Mouse (Mus musculus) midbrain, embryonic 13.5 days (tissue): ENCODE results near the gene Sdk1. TPM values are rescaled to one million over a fixed set of nuclear protein-coding genes. Genes with fewer than 3 reads are reported as not detected.

ENCODE experiments used
- ATAC-seq: fragments of 200-750 bp; cut with Nextera tagmentation; 2 replicates; pipeline ENCODE4 v1.8.0; 2017; ENCODE audit warnings: mild to moderate bottlenecking, moderate TSS enrichment, moderate library complexity
- H3K27ac ChIP-seq: fragments of 300-500 bp; sonication (generic); 2 replicates; pipeline ENCODE4 v1.5.1; 2015; ENCODE audit warnings: inconsistent platforms, mild to moderate bottlenecking, moderate library complexity
- H3K27me3 ChIP-seq: fragments of 300-500 bp; sonication (generic); 2 replicates; pipeline ENCODE4 v1.6.1; 2015; ENCODE audit warnings: mild to moderate bottlenecking, inconsistent platforms
- H3K36me3 ChIP-seq: fragments of 300-500 bp; sonication (generic); 2 replicates; pipeline ENCODE4 v1.6.1; 2015; ENCODE audit warnings: mild to moderate bottlenecking, inconsistent platforms
- H3K4me1 ChIP-seq: fragments of 300-500 bp; sonication (generic); replicated peaks from 2 replicates; pipeline ENCODE4 v1.6.1; 2015; ENCODE audit warnings: inconsistent platforms
- H3K4me2 ChIP-seq: fragments of 300-500 bp; sonication (generic); replicated peaks from 2 replicates; pipeline ENCODE4 v1.6.1; 2015; ENCODE audit warnings: moderate library complexity, mild to moderate bottlenecking, inconsistent platforms
- H3K4me3 ChIP-seq: fragments of 300-500 bp; sonication (generic); replicated peaks from 2 replicates; pipeline ENCODE4 v1.5.1; 2015; ENCODE audit warnings: mild to moderate bottlenecking, inconsistent platforms
- H3K9ac ChIP-seq: fragments of 300-500 bp; sonication (generic); replicated peaks from 2 replicates; pipeline ENCODE4 v1.6.1; 2015; ENCODE audit warnings: mild to moderate bottlenecking, inconsistent platforms
- H3K9me3 ChIP-seq: fragments of 300-500 bp; sonication (generic); 2 replicates; pipeline ENCODE4 v1.6.1; 2016; ENCODE audit warnings: mild to moderate bottlenecking, inconsistent platforms
- WGBS: fragments of 180-500 bp; shearing (Covaris S2); methylation state at CpG from one replicate; pipeline ENCODE4 v1.1.7; 2015; 5-methylcytosine and 5-hydroxymethylcytosine counted together
- polyA plus RNA-seq: library from polyadenylated mRNA; unstranded; fragments of >200 nt; fragmentation: Nextera tagmentation; extraction: Ambion mirVana; gene quantifications from 2 replicates; pipeline ENCODE4 v1.2.1, GENCODE M21; 2015

The Sdk1 gene
- polyA plus RNA-seq, 1 experiment from 2014 or later, result 2.0 TPM

GRCm38 (mm10) chr5:142127779-142128178, 886.5 kb downstream of the Sdk1 start:
- 79% methylated on average over 4 of the region's 4 CpGs for WGBS
- Histone ChIP-seq H3K4me3 (no peak overlapping the region), H3K27me3 (0 out of 2 replicates have a peak, but pooled peaks cover 4% of the 10 kb centered on the region), H3K36me3 (no peaks in the 10 kb centered on the region), H3K27ac (no peak overlapping the region), H3K4me2 (no peak overlapping the region), H3K4me1 (no peaks in the 10 kb centered on the region; the same call in 1 of the 2 replicates), H3K9ac (no peak overlapping the region), H3K9me3 (peaks cover 6% of the 10 kb centered on the region; the same call in 1 of the 2 replicates)
- ATAC-seq, result no peak

- no peaks in the 10 kb centered on the region; the same call in 1 of the 2 replicates for H3K4me1 ChIP-seq
- no peak overlapping the region for H3K4me2 ChIP-seq
- H3K27ac ChIP-seq, result no peak overlapping the region
- H3K4me3 ChIP-seq, result no peak overlapping the region
- no peak overlapping the region for H3K9ac ChIP-seq
- no peaks in the 10 kb centered on the region for H3K36me3 ChIP-seq
- peaks cover 6% of the 10 kb centered on the region; the same call in 1 of the 2 replicates for H3K9me3 ChIP-seq
- ATAC-seq, result no peak
- 0 out of 2 replicates have a peak, but pooled peaks cover 4% of the 10 kb centered on the region for H3K27me3 ChIP-seq
- WGBS, result 56% methylated on average over 5 of the region's 5 CpGs
Observed at GRCm38 (mm10) chr5:142128181-142128611, 886.9 kb downstream of the Sdk1 start.

DNA sequence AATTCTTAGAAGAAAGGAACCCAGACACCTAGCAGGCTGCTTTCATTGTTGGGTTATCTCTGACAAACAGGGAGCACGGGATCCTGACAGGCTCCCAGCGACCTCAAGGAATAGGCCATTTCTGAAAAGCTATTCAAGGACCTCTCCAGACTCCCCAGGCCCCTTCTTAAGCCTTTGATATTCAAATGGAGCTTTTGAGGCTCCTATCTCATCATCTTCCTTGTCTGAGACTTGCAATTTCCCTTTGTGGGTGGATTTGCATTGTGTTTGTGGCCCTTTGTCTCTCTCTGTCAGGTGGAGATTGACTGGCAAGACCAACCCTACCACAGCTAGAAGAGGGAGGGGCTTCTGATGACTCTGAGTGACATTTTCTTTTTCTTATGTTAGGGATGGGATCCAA, 888.7 kb downstream of the Sdk1 start:
- peak; percentile 34; the same call in 1 of the 2 replicates for ATAC-seq
- Histone ChIP-seq H3K4me1 (peaks cover 9% of the 10 kb centered on the region), H3K36me3 (no peaks in the 10 kb centered on the region), H3K4me3 (no peak overlapping the region), H3K9me3 (no peaks in the 10 kb centered on the region), H3K9ac (no peak overlapping the region), H3K4me2 (no peak overlapping the region), H3K27me3 (0 out of 2 replicates have a peak, but pooled peaks cover 4% of the 10 kb centered on the region), H3K27ac (no peak overlapping the region)
- WGBS, result 2% methylated on average over 2 of the region's 2 CpGs

DNA sequence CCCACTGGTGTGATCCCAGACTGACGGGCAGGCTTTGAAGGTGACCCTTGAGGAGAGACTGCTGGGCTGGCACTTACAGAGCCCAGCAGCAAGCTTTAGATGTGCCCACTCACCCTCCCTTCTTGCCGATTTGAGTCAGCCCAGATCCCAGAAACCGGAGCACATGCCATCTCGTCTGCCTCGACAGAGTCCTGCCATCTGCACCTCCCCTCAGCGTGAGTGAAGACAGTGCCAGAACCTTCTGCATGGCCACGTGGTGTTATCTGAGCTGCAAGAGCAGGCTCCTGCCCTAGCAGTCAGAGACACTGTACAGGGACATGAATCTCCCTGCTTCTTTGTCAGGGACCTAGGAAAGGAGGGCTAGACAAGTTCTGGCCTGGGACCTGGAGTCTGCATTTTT, 898.7 kb downstream of the Sdk1 start:
- Histone ChIP-seq H3K4me1 (peaks cover 5% of the 10 kb centered on the region), H3K4me3 (no peak overlapping the region), H3K27ac (no peak overlapping the region), H3K27me3 (no peaks in the 10 kb centered on the region), H3K9me3 (no peaks in the 10 kb centered on the region), H3K9ac (no peak overlapping the region), H3K4me2 (no peak overlapping the region), H3K36me3 (no peaks in the 10 kb centered on the region)
- 77% methylated on average over 7 of the region's 7 CpGs for WGBS
- ATAC-seq, result no peak

DNA sequence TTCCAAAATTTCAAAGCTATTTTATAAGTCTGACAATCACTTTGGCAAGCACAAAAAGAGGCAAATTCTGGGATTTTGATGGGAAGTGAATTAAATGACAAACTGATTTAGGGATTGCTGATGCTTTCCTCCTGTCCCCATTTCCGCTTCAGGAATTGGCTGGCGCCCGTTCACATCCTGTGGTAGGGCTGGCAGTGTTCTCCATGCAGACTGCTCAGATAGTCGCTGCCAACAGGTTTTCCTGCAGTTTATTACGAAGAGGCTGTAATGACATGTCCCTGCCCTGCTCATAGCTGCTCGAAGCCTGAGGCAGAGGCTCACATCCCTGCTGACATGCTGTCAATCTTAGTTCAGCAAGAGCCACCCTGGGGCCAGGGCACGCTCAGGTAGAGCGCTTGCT, 908.3 kb downstream of the Sdk1 start:
- Histone ChIP-seq H3K9me3 (peaks cover 8% of the 10 kb centered on the region; the same call in 1 of the 2 replicates), H3K9ac (no peak overlapping the region), H3K4me1 (no peaks in the 10 kb centered on the region), H3K27me3 (no peaks in the 10 kb centered on the region), H3K4me3 (no peak overlapping the region), H3K36me3 (peaks cover 8% of the 10 kb centered on the region; the same call in 1 of the 2 replicates), H3K4me2 (no peak overlapping the region), H3K27ac (no peak overlapping the region)
- 88% methylated on average over 8 of the region's 8 CpGs for WGBS
- ATAC-seq, result no peak

GRCm38 (mm10) chr5:142150756-142151155, 909.5 kb downstream of the Sdk1 start:
- 94% methylated on average over 4 of the region's 4 CpGs for WGBS
- Histone ChIP-seq H3K4me3 (no peak overlapping the region), H3K9ac (no peak overlapping the region), H3K27ac (no peak overlapping the region), H3K27me3 (no peaks in the 10 kb centered on the region), H3K4me2 (no peak overlapping the region), H3K4me1 (no peaks in the 10 kb centered on the region), H3K9me3 (peaks cover 8% of the 10 kb centered on the region; the same call in 1 of the 2 replicates), H3K36me3 (peaks cover 8% of the 10 kb centered on the region; the same call in 1 of the 2 replicates)
- no peak for ATAC-seq

DNA sequence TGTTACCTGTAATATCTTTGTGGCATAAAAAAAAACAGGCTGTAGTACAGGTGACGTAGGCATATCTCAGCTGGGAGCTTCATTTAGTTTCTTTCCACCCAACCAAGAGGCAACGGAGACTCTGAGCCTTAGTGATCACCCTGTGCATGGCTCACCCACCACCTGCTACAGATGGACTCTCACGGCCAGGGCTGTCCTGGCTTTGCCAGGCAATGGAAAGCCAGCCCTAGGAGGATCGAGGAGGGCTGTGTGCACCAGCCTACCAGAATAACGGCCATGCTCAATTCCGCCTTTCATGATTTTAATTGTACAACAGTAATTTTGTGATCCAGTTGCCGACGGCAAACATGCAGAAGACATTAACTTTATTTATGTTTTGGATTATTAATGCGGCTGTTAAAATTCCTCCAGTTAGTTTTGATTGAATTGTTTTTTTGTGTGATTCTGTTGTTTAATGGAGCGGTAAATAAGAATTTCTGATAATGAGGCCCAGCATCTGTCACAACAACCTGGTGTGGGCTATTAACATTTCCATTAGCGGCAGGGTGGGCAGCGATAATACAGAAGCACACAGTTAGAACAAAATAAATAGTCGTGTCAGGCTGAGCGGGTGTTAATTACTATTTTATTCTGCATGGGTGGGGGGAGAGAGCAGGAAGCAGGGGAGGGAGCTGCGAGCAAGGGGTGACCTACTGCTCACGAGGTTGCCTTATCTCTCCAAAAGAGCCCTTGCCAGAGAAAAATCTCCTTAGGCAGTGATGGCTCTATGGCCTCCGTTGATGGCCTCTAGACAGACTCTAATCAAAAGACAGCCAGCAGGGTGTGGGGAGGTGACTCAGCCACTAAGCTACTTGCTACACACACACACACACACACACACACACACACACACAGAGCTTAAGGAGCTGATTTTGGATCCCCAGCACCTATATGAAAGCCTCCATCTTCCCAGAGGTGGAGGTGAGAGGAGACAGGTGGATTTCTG, 915.9 kb downstream of the Sdk1 start:
- no peaks in the 10 kb centered on the region for H3K27me3 ChIP-seq
- no peak overlapping the region for H3K27ac ChIP-seq
- no peak for ATAC-seq
- H3K4me1 ChIP-seq, result no peaks in the 10 kb centered on the region
- no peaks in the 10 kb centered on the region for H3K36me3 ChIP-seq
- no peak overlapping the region for H3K4me3 ChIP-seq
- no peak overlapping the region for H3K4me2 ChIP-seq
- 77% methylated on average over 17 of the region's 17 CpGs for WGBS
- no peak overlapping the region for H3K9ac ChIP-seq
- H3K9me3 ChIP-seq, result no peaks in the 10 kb centered on the region

GRCm38 (mm10) chr5:142163483-142163882, 922.2 kb downstream of the Sdk1 start:
- H3K4me3 ChIP-seq, result no peak overlapping the region
- no peak overlapping the region for H3K9ac ChIP-seq
- H3K27me3 ChIP-seq, result no peaks in the 10 kb centered on the region
- no peaks in the 10 kb centered on the region for H3K9me3 ChIP-seq
- H3K4me1 ChIP-seq, result no peaks in the 10 kb centered on the region
- H3K36me3 ChIP-seq, result no peaks in the 10 kb centered on the region
- H3K27ac ChIP-seq, result no peak overlapping the region
- no peak for ATAC-seq
- 88% methylated on average over 4 of the region's 4 CpGs for WGBS
- no peak overlapping the region for H3K4me2 ChIP-seq

DNA sequence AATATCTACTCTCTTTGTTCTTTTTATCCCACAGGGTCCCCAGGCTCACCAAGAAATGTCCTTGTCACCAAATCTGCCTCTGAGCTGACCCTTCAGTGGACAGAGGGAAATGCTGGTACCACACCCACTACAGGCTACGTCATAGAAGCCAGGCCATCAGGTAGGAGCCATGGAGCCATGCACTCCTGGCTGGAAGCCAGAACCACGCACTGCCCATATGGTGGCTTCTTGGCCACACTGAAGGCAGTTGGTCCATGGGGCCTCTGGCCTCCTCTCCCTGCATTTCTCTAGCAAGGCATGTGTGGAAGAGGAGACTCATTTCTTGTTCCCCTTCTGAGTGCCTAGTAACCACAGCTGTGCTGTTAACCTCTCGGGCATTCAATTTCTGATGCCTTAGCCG, 932.3 kb downstream of the Sdk1 start:
- Histone ChIP-seq H3K4me2 (no peak overlapping the region), H3K9ac (no peak overlapping the region), H3K27me3 (peaks cover 23% of the 10 kb centered on the region), H3K27ac (no peak overlapping the region), H3K36me3 (peaks cover 5% of the 10 kb centered on the region), H3K9me3 (peaks cover 9% of the 10 kb centered on the region), H3K4me1 (peaks cover 19% of the 10 kb centered on the region), H3K4me3 (no peak overlapping the region)
- 76% methylated on average over 4 of the region's 4 CpGs for WGBS
- ATAC-seq, result no peak

DNA sequence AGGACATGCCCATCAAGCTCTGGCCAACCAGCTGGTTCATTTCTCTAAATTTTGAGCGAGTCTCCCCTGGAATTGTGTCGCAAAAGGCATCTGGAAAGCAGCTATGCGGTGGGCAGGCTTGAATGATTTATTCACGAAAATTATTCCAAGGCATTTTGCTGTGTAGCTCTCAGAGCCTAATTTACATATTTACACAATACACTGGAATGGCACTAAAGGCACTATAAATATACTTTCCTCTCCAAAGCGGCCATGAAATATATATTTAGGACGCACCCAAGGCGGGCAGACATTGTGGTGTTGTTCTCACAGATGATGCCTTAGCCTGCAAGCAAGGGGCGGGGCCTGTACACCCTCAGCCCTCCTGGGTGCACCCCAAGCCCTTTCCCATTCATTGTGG, 936.9 kb downstream of the Sdk1 start:
- Histone ChIP-seq H3K36me3 (peaks cover 5% of the 10 kb centered on the region), H3K4me3 (no peak overlapping the region), H3K9me3 (peaks cover 5% of the 10 kb centered on the region; the same call in 1 of the 2 replicates), H3K27me3 (peaks cover 54% of the 10 kb centered on the region), H3K27ac (peak overlapping the region; percentile 45), H3K4me1 (peaks cover 37% of the 10 kb centered on the region), H3K9ac (no peak overlapping the region), H3K4me2 (no peak overlapping the region)
- peak; percentile 25; the same call in 1 of the 2 replicates for ATAC-seq
- 39% methylated on average over 8 of the region's 8 CpGs for WGBS

GRCm38 (mm10) chr5:142179304-142179703, 938.0 kb downstream of the Sdk1 start:
- Histone ChIP-seq H3K27ac (peak overlapping the region; percentile 69), H3K9me3 (peaks cover 5% of the 10 kb centered on the region; the same call in 1 of the 2 replicates), H3K9ac (no peak overlapping the region), H3K4me3 (no peak overlapping the region), H3K36me3 (peaks cover 5% of the 10 kb centered on the region), H3K4me1 (peaks cover 33% of the 10 kb centered on the region), H3K27me3 (peaks cover 61% of the 10 kb centered on the region), H3K4me2 (peak overlapping the region; percentile 34)
- 5% methylated on average over 11 of the region's 11 CpGs for WGBS
- peak; percentile 79 for ATAC-seq

DNA sequence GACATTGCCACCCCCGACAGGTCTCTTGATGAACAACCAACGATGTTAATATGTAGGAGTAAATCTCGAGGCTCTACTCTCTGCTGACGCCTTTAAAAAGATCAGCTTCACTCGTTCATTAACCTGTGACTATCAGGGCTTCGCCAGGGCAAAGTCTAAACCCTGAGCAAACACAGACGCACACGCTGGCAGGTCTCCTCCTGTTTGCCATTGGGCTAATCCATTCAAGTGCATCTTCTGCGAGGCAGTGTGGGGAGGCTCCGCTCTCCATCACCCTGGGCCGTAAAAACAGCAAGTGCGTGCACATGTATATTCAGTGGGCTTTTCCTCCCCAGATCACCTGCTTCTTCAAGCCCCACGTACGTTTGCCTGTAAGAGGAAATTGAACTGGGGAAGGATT, 940.6 kb downstream of the Sdk1 start:
- Histone ChIP-seq H3K27ac (no peak overlapping the region), H3K4me1 (peaks cover 37% of the 10 kb centered on the region), H3K4me3 (no peak overlapping the region), H3K27me3 (peaks cover 47% of the 10 kb centered on the region), H3K36me3 (no peaks in the 10 kb centered on the region; the same call in 1 of the 2 replicates), H3K9me3 (no peaks in the 10 kb centered on the region), H3K9ac (no peak overlapping the region), H3K4me2 (no peak overlapping the region)
- WGBS, result 70% methylated on average over 14 of the region's 14 CpGs
- no peak; the same call in 1 of the 2 replicates for ATAC-seq
